Mouse (Mus musculus) embryonic facial prominence, embryonic 10.5 days (tissue): Measurements from ENCODE around the gene Stoml1. TPM values are rescaled to one million over a fixed set of nuclear protein-coding genes. Genes with fewer than 3 reads are reported as not detected.
A peak's percentile ranks its signal among the peaks of the same experiment; 100 is the strongest.
"Not testable (repeated sequence)": the region's sequence is repeated elsewhere in the genome, so short reads cannot be mapped to it uniquely, and the experiment has no call there.

Experiments
- DNase-seq: peaks from one replicate; pipeline ENCODE4 v3.0.0-alpha.2; 2017; ENCODE audit warnings: low spot score
- H3K27ac ChIP-seq: fragments of 300-500 bp; sonication (generic); replicated peaks from 2 replicates; pipeline ENCODE4 v1.5.1; 2016; ENCODE audit warnings: mild to moderate bottlenecking
- H3K27me3 ChIP-seq: fragments of 300-500 bp; sonication (generic); replicated peaks from 2 replicates; pipeline ENCODE4 v1.6.1; 2016; ENCODE audit warnings: low read depth, mild to moderate bottlenecking; ENCODE audit not compliant: poor library complexity, severe bottlenecking
- H3K36me3 ChIP-seq: fragments of 300-500 bp; sonication (generic); replicated peaks from 2 replicates; pipeline ENCODE4 v1.6.1; 2016; ENCODE audit warnings: mild to moderate bottlenecking, moderate library complexity
- H3K4me1 ChIP-seq: fragments of 300-500 bp; sonication (generic); 2 replicates; pipeline ENCODE4 v1.6.1; 2016
- H3K4me3 ChIP-seq: fragments of 300-500 bp; sonication (generic); 2 replicates; pipeline ENCODE4 v1.5.1; 2016; ENCODE audit warnings: mild to moderate bottlenecking, moderate library complexity
- H3K9me3 ChIP-seq: fragments of 300-500 bp; sonication (generic); 2 replicates; pipeline ENCODE4 v1.6.1; 2016; ENCODE audit warnings: mild to moderate bottlenecking
- WGBS: fragments of 180-500 bp; shearing (Covaris S2); methylation state at CpG from one replicate; pipeline ENCODE4 v1.1.7; 2016; 5-methylcytosine and 5-hydroxymethylcytosine counted together
- polyA plus RNA-seq: library from polyadenylated mRNA; unstranded; fragments of >200 nt; fragmentation: Nextera tagmentation; extraction: Ambion mirVana; gene quantifications from 2 replicates; pipeline ENCODE4 v1.2.1, GENCODE M21; 2016

The Stoml1 gene
- polyA plus RNA-seq, 1 experiment from 2014 or later: 30.2 TPM

- H3K4me1 ChIP-seq: peaks cover 19% of the 10 kb centered on the region
- WGBS: 60% methylated on average over 12 of the region's 12 CpGs
- no peaks in the 10 kb centered on the region for H3K27me3 ChIP-seq
- DNase-seq: peak; percentile 67
- H3K27ac ChIP-seq: no peak overlapping the region
- H3K4me3 ChIP-seq: no peak overlapping the region
- no peaks in the 10 kb centered on the region; the same call in 1 of the 2 replicates for H3K36me3 ChIP-seq
- no peaks in the 10 kb centered on the region for H3K9me3 ChIP-seq
These were observed 15.7 kb downstream of the Stoml1 start for GRCm38 (mm10) chr9:58268384-58269313.

- H3K27me3 ChIP-seq: no peaks in the 10 kb centered on the region
- no peaks in the 10 kb centered on the region for H3K36me3 ChIP-seq
- H3K27ac ChIP-seq: no peak overlapping the region
- DNase-seq: no peak
- no peaks in the 10 kb centered on the region for H3K9me3 ChIP-seq
- H3K4me3 ChIP-seq: no peak overlapping the region
- peaks cover 34% of the 10 kb centered on the region for H3K4me1 ChIP-seq
- WGBS: 71% methylated on average over 3 of the region's 3 CpGs
These were observed 17.1 kb downstream of the Stoml1 start for GRCm38 (mm10) chr9:58270081-58270480.

GRCm38 (mm10) chr9:58271109-58271508 is 18.1 kb downstream of the Stoml1 start:
- no peak for DNase-seq
- H3K27ac ChIP-seq: no peak overlapping the region
- peaks cover 39% of the 10 kb centered on the region for H3K4me1 ChIP-seq
- H3K36me3 ChIP-seq: no peaks in the 10 kb centered on the region
- no peaks in the 10 kb centered on the region for H3K27me3 ChIP-seq
- no peaks in the 10 kb centered on the region for H3K9me3 ChIP-seq
- WGBS: 88% methylated on average over 3 of the region's 3 CpGs
- H3K4me3 ChIP-seq: no peak overlapping the region

- WGBS: 95% methylated on average over 9 of the region's 9 CpGs
- not testable (repeated sequence) for H3K4me3 ChIP-seq, H3K36me3 ChIP-seq, DNase-seq, H3K27ac ChIP-seq, H3K9me3 ChIP-seq, H3K27me3 ChIP-seq
- H3K4me1 ChIP-seq: peaks cover 38% of the 10 kb centered on the region
These were observed 18.6 kb downstream of the Stoml1 start for GRCm38 (mm10) chr9:58271551-58271950.

GRCm38 (mm10) chr9:58272068-58272541 is 19.1 kb downstream of the Stoml1 start:
- Histone ChIP-seq H3K27me3 (no peaks in the 10 kb centered on the region), H3K27ac (no peak overlapping the region), H3K36me3 (no peaks in the 10 kb centered on the region), H3K9me3 (no peaks in the 10 kb centered on the region), H3K4me1 (peaks cover 32% of the 10 kb centered on the region), H3K4me3 (no peak overlapping the region)
- 73% methylated on average over 2 of the region's 2 CpGs for WGBS
- DNase-seq: no peak

GRCm38 (mm10) chr9:58272855-58273254 is 19.9 kb downstream of the Stoml1 start:
- H3K27ac ChIP-seq: no peak overlapping the region
- no peak overlapping the region for H3K4me3 ChIP-seq
- no peaks in the 10 kb centered on the region for H3K9me3 ChIP-seq
- peaks cover 32% of the 10 kb centered on the region for H3K4me1 ChIP-seq
- 78% methylated on average over 9 of the region's 9 CpGs for WGBS
- H3K27me3 ChIP-seq: no peaks in the 10 kb centered on the region
- DNase-seq: no peak
- no peaks in the 10 kb centered on the region for H3K36me3 ChIP-seq

GRCm38 (mm10) chr9:58274101-58274604 is 21.2 kb downstream of the Stoml1 start:
- H3K27ac ChIP-seq: 0 out of 2 replicates have a peak overlapping the region, but pooled peaks have one; percentile 2
- DNase-seq: no peak
- no peaks in the 10 kb centered on the region for H3K27me3 ChIP-seq
- no peaks in the 10 kb centered on the region for H3K9me3 ChIP-seq
- peaks cover 32% of the 10 kb centered on the region for H3K4me1 ChIP-seq
- no peaks in the 10 kb centered on the region for H3K36me3 ChIP-seq
- no peak overlapping the region for H3K4me3 ChIP-seq
- 74% methylated on average over 7 of the region's 7 CpGs for WGBS

- Histone ChIP-seq H3K4me1 (peaks cover 32% of the 10 kb centered on the region), H3K36me3 (no peaks in the 10 kb centered on the region), H3K9me3 (no peaks in the 10 kb centered on the region), H3K27me3 (no peaks in the 10 kb centered on the region), H3K27ac (0 out of 2 replicates have a peak overlapping the region, but pooled peaks have one; percentile 2), H3K4me3 (no peak overlapping the region)
- 56% methylated on average over 3 of the region's 3 CpGs for WGBS
- DNase-seq: no peak
These were observed 21.7 kb downstream of the Stoml1 start for GRCm38 (mm10) chr9:58274626-58275025.

- DNase-seq: peak; percentile 54
- no peaks in the 10 kb centered on the region for H3K9me3 ChIP-seq
- 28% methylated on average over 8 of the region's 8 CpGs for WGBS
- H3K36me3 ChIP-seq: no peaks in the 10 kb centered on the region
- no peaks in the 10 kb centered on the region for H3K27me3 ChIP-seq
- H3K4me1 ChIP-seq: peaks cover 32% of the 10 kb centered on the region
- H3K27ac ChIP-seq: peak overlapping the region; percentile 81
- peak overlapping the region; percentile 18; the same call in 1 of the 2 replicates for H3K4me3 ChIP-seq
These were observed 22.3 kb downstream of the Stoml1 start for GRCm38 (mm10) chr9:58275115-58275774.

GRCm38 (mm10) chr9:58275797-58276196 is 22.8 kb downstream of the Stoml1 start:
- no peaks in the 10 kb centered on the region for H3K36me3 ChIP-seq
- H3K9me3 ChIP-seq: no peaks in the 10 kb centered on the region
- H3K4me1 ChIP-seq: peaks cover 32% of the 10 kb centered on the region
- H3K4me3 ChIP-seq: 0 out of 2 replicates have a peak overlapping the region, but pooled peaks have one; percentile 18
- no peaks in the 10 kb centered on the region for H3K27me3 ChIP-seq
- peak overlapping the region; percentile 81 for H3K27ac ChIP-seq
- 81% methylated on average over 3 of the region's 3 CpGs for WGBS
- no peak for DNase-seq

- 57% methylated on average over 5 of the region's 5 CpGs for WGBS
- peaks cover 32% of the 10 kb centered on the region for H3K4me1 ChIP-seq
- no peaks in the 10 kb centered on the region for H3K9me3 ChIP-seq
These were observed 23.4 kb downstream of the Stoml1 start for GRCm38 (mm10) chr9:58276346-58276745.

GRCm38 (mm10) chr9:58278313-58278712 is 25.3 kb downstream of the Stoml1 start:
- Histone ChIP-seq H3K27ac (no peak overlapping the region), H3K36me3 (no peaks in the 10 kb centered on the region), H3K27me3 (no peaks in the 10 kb centered on the region), H3K9me3 (no peaks in the 10 kb centered on the region), H3K4me3 (no peak overlapping the region), H3K4me1 (peaks cover 29% of the 10 kb centered on the region)
- WGBS: 89% methylated on average over 4 of the region's 4 CpGs
- DNase-seq: no peak

More at GRCm38 (mm10) chr9:58276346-58276745, 23.4 kb downstream of the Stoml1 start:
- no peak overlapping the region for H3K4me3 ChIP-seq
- DNase-seq: no peak
- no peak overlapping the region for H3K27ac ChIP-seq
- no peaks in the 10 kb centered on the region for H3K27me3 ChIP-seq
- no peaks in the 10 kb centered on the region for H3K36me3 ChIP-seq
